Mouse (Mus musculus): ENCODE data around the gene Slc36a4. TPM values are rescaled to one million over a fixed set of nuclear protein-coding genes. Genes with fewer than 3 reads are reported as not detected.

Slc36a4 gene
- total and polyA plus RNA-seq, 2 experiments from 2014 or later = 36.9 to 60.1 TPM

DNA sequence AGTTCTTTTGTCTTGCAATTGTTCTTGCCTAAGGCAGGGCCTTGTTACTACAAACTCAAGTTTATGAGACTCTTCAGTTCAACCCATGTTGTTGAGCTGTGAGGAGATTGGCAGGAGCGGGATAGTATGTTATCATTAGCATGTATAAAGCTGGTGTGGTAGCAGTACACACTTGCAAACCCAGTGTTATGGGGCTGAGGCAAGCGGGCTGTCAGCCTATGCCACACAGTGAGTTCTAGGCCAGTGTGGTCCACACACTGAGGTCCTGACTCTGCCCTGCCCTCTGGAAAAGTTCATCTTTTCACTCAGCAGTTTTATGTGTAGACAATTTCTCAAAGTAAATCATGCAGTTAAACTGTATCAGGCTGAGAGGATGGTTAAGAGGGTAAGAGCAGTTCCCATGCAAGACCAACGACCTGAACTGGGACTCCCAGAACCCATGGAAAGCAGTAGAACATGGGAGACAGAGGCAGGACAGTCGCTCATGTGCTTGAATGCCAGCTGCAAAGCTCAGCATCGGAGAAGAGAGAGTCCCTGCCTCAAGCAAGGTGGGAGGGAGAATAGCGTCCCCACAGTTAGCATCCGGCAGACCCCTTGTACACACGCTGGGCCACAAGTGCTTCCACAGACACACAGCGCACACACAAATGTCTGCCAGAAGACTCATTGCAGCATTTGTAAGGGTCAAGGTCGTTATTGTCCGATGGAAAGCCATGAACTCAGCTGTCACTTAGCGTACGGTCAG is 1.5 kb downstream of the Slc36a4 start:
- WGBS = 91% methylated on average over 13 of the region's 13 CpGs
- peak overlapping the region; percentile 70; the same call in 1 of the 2 replicates for H3K4me3 ChIP-seq (ENCODE audit: low read depth, low read length)

DNA sequence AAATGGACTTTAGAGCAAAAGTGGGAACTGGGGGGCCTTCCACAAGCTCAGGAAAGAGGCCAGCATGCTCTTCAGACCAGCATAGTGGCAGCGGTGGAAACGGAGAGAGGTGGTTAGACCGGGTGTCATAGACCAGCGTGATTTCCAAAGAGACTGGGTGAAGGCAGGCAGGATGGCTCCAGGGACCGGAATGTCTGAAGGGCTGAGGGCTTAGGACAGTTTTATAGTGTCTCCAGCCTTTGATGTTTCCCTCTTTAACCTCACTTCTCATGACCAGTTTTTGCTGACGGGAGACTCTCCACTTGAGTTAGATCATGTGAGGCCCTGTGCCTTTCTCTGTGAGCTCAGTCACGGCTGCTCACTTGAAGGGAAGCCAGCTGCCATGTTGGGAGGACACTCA is 2.1 kb downstream of the Slc36a4 start:
- H3K36me3 ChIP-seq (ENCODE audit: insufficient read depth, low read length) = no peaks in the 10 kb centered on the region
- no peak overlapping the region for H3K4me2 ChIP-seq (ENCODE audit: low read depth, low read length, poor library complexity, severe bottlenecking)
- no peak overlapping the region for H3K27ac ChIP-seq (ENCODE audit: low read depth, low read length)
- DNase-seq (ENCODE audit: low spot score) (no peak), ATAC-seq (ENCODE audit: low FRiP score) (no peak)
- no peak for TF ChIP-seq CTCF (IDR thresholded peaks at IDR 0.05)
- H3K9ac ChIP-seq (replicated peaks; ENCODE audit: low read length, poor library complexity, severe bottlenecking) = no peak overlapping the region
- H3K4me3 ChIP-seq (ENCODE audit: low read depth, low read length) = no peak overlapping the region
- H3K9me3 ChIP-seq (ENCODE audit: low read length) = no peaks in the 10 kb centered on the region
- H3K4me1 ChIP-seq (ENCODE audit: insufficient read depth, low read length) = peaks cover 9% of the 10 kb centered on the region; the same call in 1 of the 2 replicates
- no peaks in the 10 kb centered on the region for H3K27me3 ChIP-seq (ENCODE audit: insufficient read depth, low read length)
- 90% methylated on average over 7 of the region's 7 CpGs for WGBS

More for the DNA sequence above, 1.5 kb downstream of the Slc36a4 start:
- Histone ChIP-seq H3K4me1 (ENCODE audit: insufficient read depth, low read length) (peaks cover 9% of the 10 kb centered on the region; the same call in 1 of the 2 replicates), H3K9me3 (ENCODE audit: low read length) (no peaks in the 10 kb centered on the region), H3K36me3 (ENCODE audit: insufficient read depth, low read length) (no peaks in the 10 kb centered on the region), H3K9ac (replicated peaks; ENCODE audit: low read length, poor library complexity, severe bottlenecking) (no peak overlapping the region), H3K27ac (ENCODE audit: low read depth, low read length) (no peak overlapping the region), H3K4me2 (ENCODE audit: low read depth, low read length, poor library complexity, severe bottlenecking) (peak overlapping the region; percentile 83), H3K27me3 (ENCODE audit: insufficient read depth, low read length) (no peaks in the 10 kb centered on the region)
- DNase-seq (ENCODE audit: low spot score) = no peak
- TF ChIP-seq CTCF (IDR thresholded peaks at IDR 0.05) = no peak
- no peak for ATAC-seq (ENCODE audit: low FRiP score)

DNA sequence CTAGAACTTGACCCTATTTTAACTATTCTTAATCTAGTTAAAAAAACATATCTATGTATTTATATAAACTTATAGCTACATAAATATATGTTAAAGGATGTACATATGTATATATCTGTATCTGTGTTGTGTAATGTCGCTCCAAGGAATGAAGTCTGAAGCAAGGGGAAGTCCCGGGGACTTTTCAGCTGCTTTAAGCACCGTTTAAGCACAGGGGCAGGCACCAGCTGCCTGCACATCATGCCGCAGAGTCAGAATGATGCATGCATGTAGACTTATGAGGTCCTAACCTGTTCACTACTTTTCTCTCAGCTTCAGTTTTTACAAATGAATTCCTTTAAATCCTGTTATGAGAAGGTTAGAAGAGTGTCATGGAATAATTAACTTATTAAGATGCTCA is 5.3 kb downstream of the Slc36a4 start:
- WGBS = 94% methylated on average over 4 of the region's 4 CpGs
- DNase-seq (ENCODE audit: low spot score) (no peak), ATAC-seq (ENCODE audit: low FRiP score) (no peak)
- H3K4me1 ChIP-seq (ENCODE audit: insufficient read depth, low read length) = peaks cover 9% of the 10 kb centered on the region; the same call in 1 of the 2 replicates
- no peak overlapping the region for H3K4me2 ChIP-seq (ENCODE audit: low read depth, low read length, poor library complexity, severe bottlenecking)
- H3K27me3 ChIP-seq (ENCODE audit: insufficient read depth, low read length) = no peaks in the 10 kb centered on the region
- H3K27ac ChIP-seq (ENCODE audit: low read depth, low read length) = no peak overlapping the region
- no peaks in the 10 kb centered on the region for H3K9me3 ChIP-seq (ENCODE audit: low read length)
- TF ChIP-seq CTCF (IDR thresholded peaks at IDR 0.05) = no peak
- no peak overlapping the region for H3K4me3 ChIP-seq (ENCODE audit: low read depth, low read length)
- H3K9ac ChIP-seq (replicated peaks; ENCODE audit: low read length, poor library complexity, severe bottlenecking) = no peak overlapping the region
- no peaks in the 10 kb centered on the region for H3K36me3 ChIP-seq (ENCODE audit: insufficient read depth, low read length)

DNA sequence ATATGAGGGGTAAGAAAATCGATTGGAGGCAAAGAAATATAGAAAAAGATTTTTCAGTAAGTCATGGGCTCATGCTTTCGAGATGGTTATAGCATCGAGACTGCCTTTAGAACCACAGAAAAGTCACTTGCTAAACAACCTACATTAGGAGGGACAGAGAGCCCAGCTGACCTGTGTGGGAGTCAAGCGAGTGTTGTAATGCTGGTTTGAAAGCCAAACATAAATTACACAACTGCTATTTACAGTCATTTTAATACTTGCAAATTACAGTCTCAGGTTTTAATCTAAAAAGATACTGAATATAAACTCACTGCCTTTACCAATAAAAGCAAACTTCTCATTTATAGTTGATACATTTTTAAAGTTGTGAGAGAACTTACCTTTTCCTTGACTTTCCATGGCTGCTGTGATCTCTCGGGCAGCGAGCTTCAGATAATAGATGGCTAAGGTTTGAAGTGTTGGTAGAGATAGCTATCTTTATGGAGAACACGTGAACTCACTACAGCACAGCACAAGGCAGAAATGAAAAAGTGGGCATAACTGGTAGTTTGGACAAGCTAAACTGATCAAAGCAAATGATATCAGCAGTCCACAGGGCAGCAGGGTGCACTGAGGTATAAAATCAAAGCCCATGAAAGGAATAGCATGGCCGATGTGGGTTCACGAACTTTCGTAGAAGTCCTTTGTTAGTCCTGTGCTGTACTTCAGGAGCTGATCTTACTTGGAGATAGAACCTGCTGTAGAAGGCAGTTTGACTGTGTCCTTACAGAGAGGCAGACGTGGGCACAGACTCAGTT is 5.9 kb downstream of the Slc36a4 start:
- ATAC-seq (ENCODE audit: low FRiP score) (no peak), DNase-seq (ENCODE audit: low spot score) (no peak)
- Histone ChIP-seq H3K9ac (replicated peaks; ENCODE audit: low read length, poor library complexity, severe bottlenecking) (no peak overlapping the region), H3K4me3 (ENCODE audit: low read depth, low read length) (no peak overlapping the region), H3K36me3 (ENCODE audit: insufficient read depth, low read length) (no peaks in the 10 kb centered on the region), H3K27me3 (ENCODE audit: insufficient read depth, low read length) (no peaks in the 10 kb centered on the region), H3K4me2 (ENCODE audit: low read depth, low read length, poor library complexity, severe bottlenecking) (no peak overlapping the region), H3K4me1 (ENCODE audit: insufficient read depth, low read length) (peaks cover 9% of the 10 kb centered on the region; the same call in 1 of the 2 replicates), H3K9me3 (ENCODE audit: low read length) (no peaks in the 10 kb centered on the region), H3K27ac (ENCODE audit: low read depth, low read length) (no peak overlapping the region)
- WGBS = 90% methylated on average over 11 of the region's 11 CpGs
- TF ChIP-seq CTCF (IDR thresholded peaks at IDR 0.05) = no peak

DNA sequence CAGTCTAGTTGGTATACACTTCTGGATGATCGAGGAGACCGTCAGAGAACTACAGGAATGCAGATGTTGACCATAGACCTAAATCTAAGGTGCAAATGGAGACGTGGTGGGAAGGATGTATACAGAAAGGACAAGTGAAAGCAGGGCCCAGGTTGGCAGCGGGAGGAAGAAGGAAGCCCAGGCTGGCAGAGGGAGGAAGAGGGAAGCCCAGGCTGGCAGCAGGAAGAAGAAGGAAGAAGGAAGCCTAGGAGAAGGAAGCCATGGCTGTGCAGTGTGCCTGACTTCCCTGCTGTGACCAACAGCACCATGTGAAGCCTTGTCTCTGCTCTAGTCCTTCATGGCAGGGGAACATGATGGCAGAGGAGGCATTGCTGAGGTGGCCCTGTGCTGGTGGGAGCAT is 7.8 kb downstream of the Slc36a4 start:
- H3K4me1 ChIP-seq (ENCODE audit: insufficient read depth, low read length) = no peaks in the 10 kb centered on the region
- ATAC-seq (ENCODE audit: low FRiP score) (no peak), DNase-seq (ENCODE audit: low spot score) (no peak)
- TF ChIP-seq CTCF (IDR thresholded peaks at IDR 0.05) = no peak
- WGBS = 90% methylated on average over 4 of the region's 4 CpGs
- H3K4me3 ChIP-seq (ENCODE audit: low read depth, low read length) = no peak overlapping the region
- no peaks in the 10 kb centered on the region for H3K36me3 ChIP-seq (ENCODE audit: insufficient read depth, low read length)
- no peak overlapping the region for H3K4me2 ChIP-seq (ENCODE audit: low read depth, low read length, poor library complexity, severe bottlenecking)
- no peak overlapping the region for H3K9ac ChIP-seq (replicated peaks; ENCODE audit: low read length, poor library complexity, severe bottlenecking)
- H3K27ac ChIP-seq (ENCODE audit: low read depth, low read length) = no peak overlapping the region
- no peaks in the 10 kb centered on the region for H3K27me3 ChIP-seq (ENCODE audit: insufficient read depth, low read length)
- H3K9me3 ChIP-seq (ENCODE audit: low read length) = no peaks in the 10 kb centered on the region

DNA sequence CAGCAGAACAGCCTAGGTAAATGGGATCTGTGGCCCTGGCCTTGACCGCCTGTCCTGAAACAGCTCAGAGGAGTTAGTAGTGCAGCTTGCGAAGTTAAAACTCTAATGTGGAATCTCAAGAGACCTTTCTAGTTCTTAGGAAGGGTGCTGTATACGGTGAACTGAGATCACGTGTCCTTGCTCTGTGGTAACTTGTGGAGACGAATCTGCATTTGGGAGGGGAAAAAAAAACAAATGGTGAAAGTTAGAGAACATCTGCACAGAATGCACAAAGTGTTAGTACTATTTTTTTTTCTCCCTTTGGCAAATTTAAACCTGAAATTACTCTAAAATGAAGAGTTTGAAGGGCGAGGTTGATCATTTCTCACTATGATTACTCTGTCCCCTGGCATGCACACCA is 8.8 kb downstream of the Slc36a4 start:
- no peak overlapping the region for H3K27ac ChIP-seq (ENCODE audit: low read depth, low read length)
- H3K27me3 ChIP-seq (ENCODE audit: insufficient read depth, low read length) = no peaks in the 10 kb centered on the region
- no peaks in the 10 kb centered on the region for H3K4me1 ChIP-seq (ENCODE audit: insufficient read depth, low read length)
- TF ChIP-seq CTCF (IDR thresholded peaks at IDR 0.05) = no peak
- no peak overlapping the region for H3K9ac ChIP-seq (replicated peaks; ENCODE audit: low read length, poor library complexity, severe bottlenecking)
- whole genome bisulfite sequencing = 92% methylated on average over 6 of the region's 6 CpGs
- DNase-seq (ENCODE audit: low spot score) = no peak
- no peak for ATAC-seq (ENCODE audit: low FRiP score)
- no peak overlapping the region for H3K4me3 ChIP-seq (ENCODE audit: low read depth, low read length)
- H3K36me3 ChIP-seq (ENCODE audit: insufficient read depth, low read length) = 0 out of 2 replicates have a peak, but pooled peaks cover under 1% of the 10 kb centered on the region
- H3K4me2 ChIP-seq (ENCODE audit: low read depth, low read length, poor library complexity, severe bottlenecking) = no peak overlapping the region
- H3K9me3 ChIP-seq (ENCODE audit: low read length) = no peaks in the 10 kb centered on the region
